Mouse (Mus musculus) heart, adult 2 months (tissue): Measurements from ENCODE around the gene Prkch.

Experiments used
- CTCF ChIP-seq: fragments of 200-600 bp; IDR thresholded peaks from 2 replicates; pipeline ENCODE4 v1.8.1; 2022; ENCODE audit warnings: antibody characterized with exemption, mild to moderate bottlenecking, moderate library complexity
- EP300 ChIP-seq: fragments of 200-500 bp; IDR thresholded peaks from 2 replicates; pipeline ENCODE4 v1.6.1; 2011; ENCODE audit warnings: low read depth, low read length, control low read depth; ENCODE audit not compliant: insufficient read depth
- POLR2A ChIP-seq: fragments of 200-500 bp; IDR thresholded peaks from 2 replicates; pipeline ENCODE4 v1.6.1; 2011; ENCODE audit warnings: mild to moderate bottlenecking, low read depth, low read length, control low read depth; ENCODE audit not compliant: insufficient read depth

DNA sequence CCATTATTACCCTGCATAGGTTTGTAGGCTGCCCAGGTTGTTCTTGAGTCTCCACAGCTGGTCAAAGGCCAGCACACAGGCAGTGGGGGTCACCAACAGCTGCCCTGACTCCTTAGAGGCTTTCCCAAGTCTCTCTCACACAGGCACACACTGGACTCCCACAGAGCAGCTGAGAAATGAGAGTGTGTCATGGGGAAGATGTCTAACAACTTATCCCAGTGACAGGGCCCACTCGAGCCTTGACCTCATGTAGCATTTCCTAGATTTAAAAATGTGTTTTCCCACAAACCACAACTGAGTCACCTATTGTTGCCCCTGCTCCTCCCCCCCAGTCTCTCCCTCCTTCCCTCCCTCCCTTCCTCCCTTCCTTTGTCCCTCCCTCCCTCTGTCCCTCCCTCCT, 234.2 kb downstream of the Prkch start:
- TF ChIP-seq CTCF (no peak), POLR2A (no peak), EP300 (no peak)
